Mouse (Mus musculus) forebrain, embryonic 16.5 days (tissue): Measurements from ENCODE around the gene Selenbp2. TPM values are rescaled to one million over a fixed set of nuclear protein-coding genes. Genes with fewer than 3 reads are reported as not detected.
"Not testable (repeated sequence)": the region's sequence is repeated elsewhere in the genome, so short reads cannot be mapped to it uniquely, and the experiment has no call there.

ENCODE experiments used
- ATAC-seq: fragments of 200-750 bp; cut with Nextera tagmentation; 2 replicates; pipeline ENCODE4 v1.8.0; 2017; ENCODE audit warnings: mild to moderate bottlenecking, moderate library complexity
- H3K27ac ChIP-seq: fragments of 300-500 bp; sonication (generic); 2 replicates; pipeline ENCODE4 v1.5.1; 2014; ENCODE audit warnings: low read length, control low read depth
- H3K27me3 ChIP-seq: fragments of 300-500 bp; sonication (generic); replicated peaks from 2 replicates; pipeline ENCODE4 v1.6.1; 2014; ENCODE audit warnings: low read length; ENCODE audit not compliant: control insufficient read depth, insufficient read depth
- H3K36me3 ChIP-seq: fragments of 300-500 bp; sonication (generic); 2 replicates; pipeline ENCODE4 v1.6.1; 2014; ENCODE audit not compliant: control insufficient read depth, insufficient read depth
- H3K4me1 ChIP-seq: fragments of 300-500 bp; sonication (generic); replicated peaks from 2 replicates; pipeline ENCODE4 v1.6.1; 2014; ENCODE audit warnings: low read length; ENCODE audit not compliant: control insufficient read depth, insufficient read depth
- H3K4me2 ChIP-seq: fragments of 300-500 bp; sonication (generic); 2 replicates; pipeline ENCODE4 v1.6.1; 2014; ENCODE audit warnings: mild to moderate bottlenecking, low read length, control low read depth
- H3K4me3 ChIP-seq: fragments of 300-500 bp; sonication (generic); replicated peaks from 2 replicates; pipeline ENCODE4 v1.5.1; 2014; ENCODE audit warnings: mild to moderate bottlenecking, low read length, control low read depth
- H3K9ac ChIP-seq: fragments of 300-500 bp; sonication (generic); replicated peaks from 2 replicates; pipeline ENCODE4 v1.6.1; 2014; ENCODE audit warnings: low read depth, low read length, control low read depth
- H3K9me3 ChIP-seq: fragments of 300-500 bp; sonication (generic); 2 replicates; pipeline ENCODE4 v1.6.1; 2016; ENCODE audit warnings: low read length; ENCODE audit not compliant: control insufficient read depth
- WGBS: fragments of 180-500 bp; shearing (Covaris S2); extraction: QIAGEN DNeasy Blood & Tissue Kit; methylation state at CpG from one replicate; pipeline ENCODE4 v1.1.7; 2014; 5-methylcytosine and 5-hydroxymethylcytosine counted together
- polyA plus RNA-seq: library from polyadenylated mRNA; unstranded; fragments of >200 nt; fragmentation: Nextera tagmentation; extraction: Ambion mirVana; gene quantifications from 2 replicates; pipeline ENCODE4 v1.2.1, GENCODE M21; 2015

Gene Selenbp2
- polyA plus RNA-seq, 1 experiment from 2014 or later, result not detected

DNA sequence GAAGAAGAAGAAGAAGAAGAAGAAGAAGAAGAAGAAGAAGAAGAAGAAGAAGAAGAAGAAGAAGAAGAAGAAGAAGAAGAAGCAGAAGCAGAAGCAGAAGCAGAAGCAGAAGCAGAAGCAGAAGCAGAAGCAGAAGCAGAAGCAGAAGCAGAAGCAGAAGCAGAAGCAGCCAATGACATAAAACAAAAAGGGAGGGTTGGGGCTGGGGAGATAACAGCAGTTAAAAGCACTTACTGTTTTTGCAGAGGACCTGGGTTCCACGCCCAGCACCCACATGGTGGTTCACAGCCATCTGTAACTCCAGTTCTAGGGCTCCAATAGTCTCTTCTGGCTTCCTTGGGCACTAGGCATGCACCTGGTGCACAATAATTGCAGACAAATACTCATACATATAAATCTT, 4.2 kb upstream of the Selenbp2 start:
- not testable (repeated sequence) for ATAC-seq, H3K4me1 ChIP-seq, H3K36me3 ChIP-seq, H3K4me2 ChIP-seq, H3K9me3 ChIP-seq, H3K27ac ChIP-seq, H3K27me3 ChIP-seq, H3K4me3 ChIP-seq, H3K9ac ChIP-seq
- 67% methylated on average over 1 of the region's 1 CpGs for WGBS

- WGBS, result 57% methylated on average over 6 of the region's 6 CpGs
- H3K9ac ChIP-seq, H3K9me3 ChIP-seq, H3K36me3 ChIP-seq, H3K27ac ChIP-seq, ATAC-seq, H3K4me1 ChIP-seq, H3K27me3 ChIP-seq, H3K4me2 ChIP-seq, H3K4me3 ChIP-seq: not testable (repeated sequence)
Observed at GRCm38 (mm10) chr3:94690162-94690561, 3.2 kb upstream of the Selenbp2 start.

DNA sequence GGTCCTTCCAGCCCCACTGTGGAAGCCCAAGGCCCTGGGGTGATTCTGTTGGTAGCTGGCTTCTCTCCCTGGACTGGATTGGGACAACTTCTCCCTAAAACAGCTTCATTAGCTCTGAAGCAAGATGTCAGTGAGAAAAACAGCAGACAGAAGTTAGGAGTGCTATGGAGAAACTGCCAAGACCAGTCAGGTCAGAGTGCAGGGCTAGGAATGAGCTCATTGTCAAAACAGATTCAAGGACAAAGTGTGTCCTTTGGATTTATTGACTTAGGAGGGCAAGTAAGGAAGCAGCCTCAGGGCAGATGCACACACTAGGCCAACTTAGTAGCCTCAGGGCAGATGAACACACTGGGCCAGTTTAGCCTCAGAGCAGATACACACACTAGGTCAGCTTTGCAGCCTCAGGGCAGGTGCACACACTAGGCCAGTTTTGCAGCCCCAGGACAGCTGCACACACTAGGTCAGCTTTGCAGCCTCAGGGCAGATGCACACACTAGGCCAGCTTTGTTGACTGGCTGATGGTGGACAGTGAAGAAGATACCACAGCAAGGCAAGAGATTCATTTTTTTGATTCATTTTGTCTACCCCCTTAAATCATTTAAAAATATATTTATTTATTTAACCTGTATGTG, 2.6 kb upstream of the Selenbp2 start:
- H3K9ac ChIP-seq, result no peak overlapping the region
- H3K4me1 ChIP-seq, result no peaks in the 10 kb centered on the region
- no peaks in the 10 kb centered on the region for H3K27me3 ChIP-seq
- ATAC-seq, result no peak
- H3K9me3 ChIP-seq, result no peaks in the 10 kb centered on the region
- no peak overlapping the region for H3K4me3 ChIP-seq
- H3K27ac ChIP-seq, result no peak overlapping the region
- no peak overlapping the region for H3K4me2 ChIP-seq
- no peaks in the 10 kb centered on the region for H3K36me3 ChIP-seq

DNA sequence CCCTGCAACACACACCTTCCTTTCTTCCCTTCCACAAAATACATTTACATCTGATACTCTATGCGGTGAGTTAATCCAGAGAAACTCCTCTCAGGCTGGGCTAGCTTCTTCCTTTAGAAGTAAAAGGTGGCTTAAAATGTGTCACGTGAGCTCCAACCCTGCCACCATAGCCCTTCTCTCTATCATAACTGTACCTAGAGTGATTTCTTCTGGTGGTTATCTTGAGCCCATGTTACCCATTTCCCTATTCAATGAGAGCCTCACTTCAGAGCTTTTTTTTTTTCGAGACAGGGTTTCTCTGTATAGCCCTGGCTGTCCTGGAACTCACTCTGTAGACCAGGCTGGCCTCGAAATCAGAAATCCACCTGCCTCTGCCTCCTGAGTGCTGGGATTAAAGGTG, 1.7 kb upstream of the Selenbp2 start:
- not testable (repeated sequence) for H3K27ac ChIP-seq, H3K4me2 ChIP-seq, H3K27me3 ChIP-seq, H3K4me1 ChIP-seq, ATAC-seq, H3K4me3 ChIP-seq, H3K9ac ChIP-seq, H3K36me3 ChIP-seq, H3K9me3 ChIP-seq
- WGBS, result 90% methylated on average over 4 of the region's 4 CpGs

DNA sequence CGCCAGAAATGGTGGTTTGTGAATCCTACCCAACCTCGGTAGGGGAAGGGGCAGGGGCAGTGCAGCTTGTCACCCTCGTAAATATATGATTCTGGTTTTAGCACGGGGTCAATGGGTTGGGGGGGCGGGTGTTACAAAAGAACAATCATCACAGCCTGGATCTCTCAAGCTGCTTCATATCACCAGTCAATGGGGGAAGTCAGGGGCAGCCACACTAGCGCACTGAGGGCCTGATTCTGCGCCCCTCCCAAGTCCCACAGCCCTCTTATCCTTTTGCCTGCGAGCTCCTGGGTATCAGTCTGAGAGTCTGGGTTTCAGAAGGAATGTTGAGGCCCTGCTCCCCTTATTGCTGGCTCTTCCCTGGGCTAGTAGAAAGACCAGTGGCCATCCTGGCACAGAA, 518 bp downstream of the Selenbp2 start:
- not testable (repeated sequence) for H3K4me1 ChIP-seq
- 86% methylated on average over 5 of the region's 8 CpGs for WGBS

DNA sequence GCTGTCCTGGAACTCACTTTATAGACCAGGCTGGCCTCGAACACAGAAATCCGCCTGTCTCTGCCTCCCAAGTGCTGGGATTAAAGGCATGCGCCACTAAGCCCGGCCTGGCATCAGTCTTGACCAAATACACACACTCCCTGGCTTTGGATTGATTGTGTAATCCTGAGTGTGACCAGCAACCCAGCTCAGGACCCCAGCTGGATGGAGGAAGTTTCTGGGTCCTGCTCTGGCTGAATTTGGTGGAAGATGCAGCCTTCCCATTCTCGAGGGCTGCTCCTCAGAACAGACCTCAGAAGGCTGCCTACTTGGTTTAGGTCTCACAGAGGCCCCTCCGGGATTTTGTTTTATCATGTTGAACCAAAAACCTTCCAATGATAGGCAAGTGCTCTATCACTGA, 2.2 kb downstream of the Selenbp2 start:
- H3K4me2 ChIP-seq, H3K9ac ChIP-seq, H3K27ac ChIP-seq, H3K27me3 ChIP-seq, H3K4me3 ChIP-seq, ATAC-seq, H3K9me3 ChIP-seq, H3K36me3 ChIP-seq, H3K4me1 ChIP-seq: not testable (repeated sequence)
- 93% methylated on average over 5 of the region's 6 CpGs for WGBS

More for the DNA sequence above, 518 bp downstream of the Selenbp2 start:
- H3K9ac ChIP-seq, H3K27ac ChIP-seq, H3K36me3 ChIP-seq, ATAC-seq, H3K27me3 ChIP-seq, H3K4me2 ChIP-seq, H3K9me3 ChIP-seq, H3K4me3 ChIP-seq: not testable (repeated sequence)

DNA sequence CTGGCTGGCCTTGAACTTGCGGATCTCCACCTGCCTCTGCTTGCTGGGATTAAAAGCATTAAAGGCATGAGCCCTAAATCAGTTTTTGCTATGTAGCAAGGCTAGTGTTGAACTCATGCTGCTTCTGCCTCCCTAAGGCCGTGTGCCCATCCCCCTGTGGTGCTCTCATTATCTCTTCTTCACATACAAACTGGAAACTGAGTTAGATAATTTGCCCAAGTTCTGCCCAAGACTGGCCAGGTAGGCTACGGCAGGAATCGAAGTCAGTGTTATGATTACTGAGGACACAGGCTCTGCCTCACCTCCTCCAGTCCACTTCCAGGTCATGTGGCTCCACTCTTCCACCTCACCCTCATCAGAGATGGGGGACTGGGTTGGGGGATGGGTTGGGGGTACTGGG, 2.9 kb downstream of the Selenbp2 start:
- H3K9me3 ChIP-seq, ATAC-seq: not testable (repeated sequence)
- WGBS, result 96% methylated on average over 4 of the region's 4 CpGs

DNA sequence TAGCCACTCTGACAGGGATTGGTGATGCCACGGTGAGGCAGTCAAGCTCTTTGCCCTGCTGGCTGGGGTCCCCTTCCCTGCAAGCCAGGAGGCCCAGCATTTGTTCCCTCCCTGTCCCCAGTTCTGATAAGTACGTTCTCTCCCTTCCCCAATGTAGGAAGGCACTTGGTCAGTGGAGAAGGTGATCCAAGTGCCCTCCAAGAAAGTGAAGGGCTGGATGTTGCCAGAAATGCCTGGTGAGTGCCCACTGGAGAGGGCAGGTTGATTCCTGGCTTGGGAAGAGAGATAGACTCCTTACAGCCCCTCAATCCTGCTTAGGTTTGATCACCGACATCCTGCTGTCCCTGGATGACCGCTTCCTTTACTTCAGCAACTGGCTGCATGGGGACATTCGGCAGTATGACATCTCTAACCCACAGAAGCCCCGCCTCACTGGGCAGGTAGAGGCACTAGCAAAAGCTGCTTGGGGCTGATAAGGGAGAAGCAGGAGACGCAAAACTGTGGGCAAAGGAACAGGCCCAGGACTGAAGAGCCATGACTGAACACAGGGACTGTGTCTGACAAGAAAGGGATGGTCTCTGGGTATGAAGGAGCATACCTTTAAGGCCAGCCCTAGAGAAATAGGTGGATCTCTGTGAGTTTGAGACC, 8.9 kb downstream of the Selenbp2 start:
- not testable (repeated sequence) for H3K9ac ChIP-seq, H3K27ac ChIP-seq, H3K27me3 ChIP-seq, H3K4me1 ChIP-seq, H3K4me2 ChIP-seq, H3K36me3 ChIP-seq, ATAC-seq, H3K4me3 ChIP-seq, H3K9me3 ChIP-seq
- 94% methylated on average over 7 of the region's 7 CpGs for WGBS

More for the DNA sequence above, 2.9 kb downstream of the Selenbp2 start:
- not testable (repeated sequence) for H3K9ac ChIP-seq, H3K4me1 ChIP-seq, H3K36me3 ChIP-seq, H3K4me2 ChIP-seq, H3K4me3 ChIP-seq, H3K27me3 ChIP-seq, H3K27ac ChIP-seq

GRCm38 (mm10) chr3:94702856-94703255, 9.5 kb downstream of the Selenbp2 start:
- Histone ChIP-seq H3K4me1 (no peaks in the 10 kb centered on the region), H3K36me3 (no peaks in the 10 kb centered on the region), H3K4me3 (no peak overlapping the region), H3K27me3 (no peaks in the 10 kb centered on the region), H3K4me2 (no peak overlapping the region), H3K27ac (no peak overlapping the region), H3K9me3 (no peaks in the 10 kb centered on the region), H3K9ac (no peak overlapping the region)
- no peak for ATAC-seq
- 85% methylated on average over 3 of the region's 3 CpGs for WGBS

- H3K36me3 ChIP-seq, H3K27ac ChIP-seq, H3K4me2 ChIP-seq, ATAC-seq, H3K4me1 ChIP-seq, H3K9ac ChIP-seq, H3K4me3 ChIP-seq, H3K27me3 ChIP-seq, H3K9me3 ChIP-seq: not testable (repeated sequence)
- 36% methylated on average over 2 of the region's 3 CpGs for WGBS
Observed at GRCm38 (mm10) chr3:94703364-94703763, 10.0 kb downstream of the Selenbp2 start.
